Mouse (Mus musculus) intestine, embryonic 16.5 days (tissue): Measurements from ENCODE around the gene Olfr566. TPM values are rescaled to one million over a fixed set of nuclear protein-coding genes. Genes with fewer than 3 reads are reported as not detected.

Experiments used
- ATAC-seq: fragments of 200-750 bp; cut with Nextera tagmentation; 2 replicates; pipeline ENCODE4 v1.8.0; 2017; ENCODE audit warnings: moderate TSS enrichment, moderate library complexity
- H3K27ac ChIP-seq: fragments of 300-500 bp; sonication (generic); 2 replicates; pipeline ENCODE4 v1.5.1; 2014; ENCODE audit warnings: mild to moderate bottlenecking, low read length
- H3K27me3 ChIP-seq: fragments of 300-500 bp; sonication (generic); replicated peaks from 2 replicates; pipeline ENCODE4 v1.6.1; 2014; ENCODE audit warnings: low read length, control low read depth, mixed read lengths; ENCODE audit not compliant: control insufficient read depth, insufficient read depth
- H3K36me3 ChIP-seq: fragments of 300-500 bp; sonication (generic); 2 replicates; pipeline ENCODE4 v1.6.1; 2014; ENCODE audit warnings: low read length, control low read depth; ENCODE audit not compliant: control insufficient read depth, insufficient read depth
- H3K4me1 ChIP-seq: fragments of 300-500 bp; sonication (generic); 2 replicates; pipeline ENCODE4 v1.6.1; 2014; ENCODE audit warnings: low read length, control low read depth, mixed read lengths; ENCODE audit not compliant: control insufficient read depth, insufficient read depth
- H3K4me2 ChIP-seq: fragments of 300-500 bp; sonication (generic); 2 replicates; pipeline ENCODE4 v1.6.1; 2014; ENCODE audit warnings: low read depth, low read length, control low read depth
- H3K4me3 ChIP-seq: fragments of 300-500 bp; sonication (generic); 2 replicates; pipeline ENCODE4 v1.5.1; 2014; ENCODE audit warnings: mild to moderate bottlenecking, low read length
- H3K9ac ChIP-seq: fragments of 300-500 bp; sonication (generic); 2 replicates; pipeline ENCODE4 v1.6.1; 2014; ENCODE audit warnings: low read depth, low read length
- H3K9me3 ChIP-seq: fragments of 300-500 bp; sonication (generic); 2 replicates; pipeline ENCODE4 v1.6.1; 2016; ENCODE audit warnings: low read length, control low read depth; ENCODE audit not compliant: control insufficient read depth
- WGBS: fragments of 180-500 bp; shearing (Covaris S2); extraction: QIAGEN DNeasy Blood & Tissue Kit; methylation state at CpG from one replicate; pipeline ENCODE4 v1.1.7; 2014; 5-methylcytosine and 5-hydroxymethylcytosine counted together
- polyA plus RNA-seq: library from polyadenylated mRNA; unstranded; fragments of >200 nt; fragmentation: Nextera tagmentation; extraction: Ambion mirVana; gene quantifications from 2 replicates; pipeline ENCODE4 v1.2.1, GENCODE M21; 2015

The Olfr566 gene
- not detected in 2 replicates for polyA plus RNA-seq

- H3K36me3 ChIP-seq, result no peaks in the 10 kb centered on the region
- H3K4me1 ChIP-seq, result no peaks in the 10 kb centered on the region
- H3K9me3 ChIP-seq, result no peaks in the 10 kb centered on the region
- H3K4me3 ChIP-seq, result no peak within 1 kb of the TSS
- H3K27ac ChIP-seq, result no peak within 1 kb of the TSS
- no peak within 1 kb of the TSS for H3K4me2 ChIP-seq
- H3K9ac ChIP-seq, result no peak within 1 kb of the TSS
- no peak for ATAC-seq
- no peaks in the 10 kb centered on the region for H3K27me3 ChIP-seq
- 84% methylated on average over 1 of the region's 1 CpGs for WGBS
Measured at GRCm38 (mm10) chr7:102858665-102859064, at the start of gene Olfr566. Olfr566 (minus strand) TSS chr7:102858765.

GRCm38 (mm10) chr7:102890782-102891181 lies 32.2 kb upstream of the Olfr566 start, which contains the start of gene Olfr569:
Olfr569 (minus strand) TSS chr7:102890882.
- H3K4me2 ChIP-seq, result no peak within 1 kb of the TSS
- H3K36me3 ChIP-seq, result no peaks in the 10 kb centered on the region
- no peak for ATAC-seq
- no peak within 1 kb of the TSS for H3K27ac ChIP-seq
- 59% methylated on average over 3 of the region's 3 CpGs for WGBS
- H3K27me3 ChIP-seq, result no peaks in the 10 kb centered on the region
- H3K9me3 ChIP-seq, result no peaks in the 10 kb centered on the region
- H3K4me1 ChIP-seq, result no peaks in the 10 kb centered on the region
- H3K4me3 ChIP-seq, result no peak within 1 kb of the TSS
- H3K9ac ChIP-seq, result no peak within 1 kb of the TSS

DNA sequence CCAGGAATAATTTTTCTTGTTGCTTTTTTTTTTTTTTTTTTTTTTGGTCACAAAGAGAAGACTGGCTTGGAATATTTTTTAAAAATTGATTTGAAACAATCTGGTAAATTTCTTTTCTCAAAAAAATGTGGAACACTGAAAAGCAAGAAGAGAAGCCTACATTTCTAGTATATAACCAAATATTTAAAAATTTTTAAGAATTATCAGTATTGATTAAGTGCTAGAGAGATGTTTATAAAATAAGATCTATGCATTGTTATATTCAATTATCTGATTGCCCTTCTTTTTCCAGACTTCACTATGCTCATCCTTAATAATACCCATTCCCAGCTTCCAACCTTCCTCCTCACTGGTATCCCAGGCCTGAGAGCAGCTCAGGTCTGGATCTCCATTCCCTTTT lies 18.3 kb upstream of the Olfr566 start, which contains the start of gene Olfr568:
Olfr568 (plus strand) TSS at position 301 of the 400 bp plus-strand sequence.
- no peak within 1 kb of the TSS for H3K4me3 ChIP-seq
- no peaks in the 10 kb centered on the region for H3K4me1 ChIP-seq
- H3K36me3 ChIP-seq, result no peaks in the 10 kb centered on the region
- H3K4me2 ChIP-seq, result no peak within 1 kb of the TSS
- no peak for ATAC-seq
- H3K27ac ChIP-seq, result no peak within 1 kb of the TSS
- H3K27me3 ChIP-seq, result no peaks in the 10 kb centered on the region
- no peaks in the 10 kb centered on the region for H3K9me3 ChIP-seq
- H3K9ac ChIP-seq, result no peak within 1 kb of the TSS

GRCm38 (mm10) chr7:102855807-102856206 lies 2.8 kb downstream of the Olfr566 start:
- Histone ChIP-seq H3K27ac (no peak overlapping the region), H3K36me3 (no peaks in the 10 kb centered on the region), H3K27me3 (no peaks in the 10 kb centered on the region), H3K4me2 (no peak overlapping the region), H3K4me3 (no peak overlapping the region), H3K9me3 (no peaks in the 10 kb centered on the region), H3K4me1 (no peaks in the 10 kb centered on the region), H3K9ac (no peak overlapping the region)
- no peak for ATAC-seq

Other genes with a start within 250 kb of the Olfr566 start
- gene Olfr553, start 240.5 kb downstream of the Olfr566 start, polyA plus RNA-seq, result not detected in 2 replicates
- not detected in 2 replicates for gene Olfr554, start 220.3 kb downstream of the Olfr566 start, polyA plus RNA-seq
- gene Olfr555, start 199.9 kb downstream of the Olfr566 start, polyA plus RNA-seq, result not detected in 2 replicates
- gene Olfr556, start 193.9 kb downstream of the Olfr566 start, polyA plus RNA-seq, result not detected in 2 replicates
- 9.3 and 9.6 TPM in 2 replicates for gene Trim68, start 171.4 kb downstream of the Olfr566 start, polyA plus RNA-seq
- gene Olfr557, start 162.9 kb downstream of the Olfr566 start, polyA plus RNA-seq, result not detected in 2 replicates
- gene Olfr558, start 156.6 kb downstream of the Olfr566 start, polyA plus RNA-seq, result 0.22 and 0.26 TPM in 2 replicates
- gene Olfr33, start 139.7 kb downstream of the Olfr566 start, polyA plus RNA-seq, result not detected in 2 replicates
- gene Olfr559, start 131.3 kb downstream of the Olfr566 start, polyA plus RNA-seq, result not detected in 2 replicates
- not detected in 2 replicates for gene Olfr560, start 99.4 kb downstream of the Olfr566 start, polyA plus RNA-seq
- gene Olfr78, start 99.3 kb downstream of the Olfr566 start, polyA plus RNA-seq, result 0.39 and 0.58 TPM in 2 replicates
- not detected in 2 replicates for gene Olfr561, start 87.5 kb downstream of the Olfr566 start, polyA plus RNA-seq
- not detected in 2 replicates for gene Olfr564, start 55.3 kb downstream of the Olfr566 start, polyA plus RNA-seq
- gene Olfr568, start 18.4 kb upstream of the Olfr566 start, polyA plus RNA-seq, result not detected in 2 replicates
- gene Olfr569, start 32.1 kb upstream of the Olfr566 start, polyA plus RNA-seq, result not detected in 2 replicates
- not detected in 2 replicates for gene Olfr570, start 35.8 kb upstream of the Olfr566 start, polyA plus RNA-seq
- gene Olfr571, start 58.8 kb upstream of the Olfr566 start, polyA plus RNA-seq, result not detected in 2 replicates
- not detected in 2 replicates for gene Olfr572, start 65.6 kb upstream of the Olfr566 start, polyA plus RNA-seq
- gene Olfr573-ps1, start 83.8 kb upstream of the Olfr566 start, polyA plus RNA-seq, result not detected in 2 replicates
- gene Olfr574, start 89.7 kb upstream of the Olfr566 start, polyA plus RNA-seq, result not detected in 2 replicates
- gene Olfr575, start 100.0 kb upstream of the Olfr566 start, polyA plus RNA-seq, result not detected in 2 replicates
- not detected in 2 replicates for gene Olfr576, start 103.9 kb upstream of the Olfr566 start, polyA plus RNA-seq
- gene Olfr577, start 117.2 kb upstream of the Olfr566 start, polyA plus RNA-seq, result not detected in 2 replicates
- gene Olfr578, start 130.6 kb upstream of the Olfr566 start, polyA plus RNA-seq, result not detected in 2 replicates
- gene Olfr582, start 179.3 kb upstream of the Olfr566 start, polyA plus RNA-seq, result not detected in 2 replicates
- gene Olfr583, start 192.5 kb upstream of the Olfr566 start, polyA plus RNA-seq, result not detected in 2 replicates
- not detected in 2 replicates for gene Olfr584, start 223.1 kb upstream of the Olfr566 start, polyA plus RNA-seq
- gene Olfr585, start 239.0 kb upstream of the Olfr566 start, polyA plus RNA-seq, result not detected in 2 replicates